Mouse (Mus musculus) liver, adult 2 months (tissue): ENCODE data around the gene Rabggtb. TPM values are rescaled to one million over a fixed set of nuclear protein-coding genes. Genes with fewer than 3 reads are reported as not detected.

ENCODE experiments used
- DNase-seq: peaks from one replicate; pipeline ENCODE4 v3.0.0-alpha.2; 2011; ENCODE audit warnings: low read depth, low spot score; ENCODE audit errors: extremely low read depth
- H3K27ac ChIP-seq: fragments of 200-500 bp; replicated peaks from 2 replicates; pipeline ENCODE4 v1.5.1; 2012; ENCODE audit warnings: low read depth, mild to moderate bottlenecking, control low read depth, inconsistent platforms, low read length; ENCODE audit not compliant: insufficient read depth
- H3K27me3 ChIP-seq: fragments of 200-500 bp; 2 replicates; pipeline ENCODE4 v1.6.1; 2012; ENCODE audit warnings: mild to moderate bottlenecking, moderate library complexity, low read length, inconsistent platforms; ENCODE audit not compliant: control insufficient read depth, insufficient read depth
- H3K36me3 ChIP-seq: fragments of 200-500 bp; 2 replicates; pipeline ENCODE4 v1.6.1; 2012; ENCODE audit warnings: low read length, inconsistent platforms; ENCODE audit not compliant: control insufficient read depth, insufficient read depth
- H3K4me1 ChIP-seq: fragments of 200-500 bp; 2 replicates; pipeline ENCODE4 v1.6.1; 2011; ENCODE audit warnings: low read length; ENCODE audit not compliant: control insufficient read depth, insufficient read depth
- H3K4me3 ChIP-seq: fragments of 200-500 bp; 2 replicates; pipeline ENCODE4 v1.5.1; 2011; ENCODE audit warnings: low read depth, mild to moderate bottlenecking, control low read depth, low read length, moderate library complexity; ENCODE audit not compliant: insufficient read depth
- H3K79me2 ChIP-seq: fragments of 200-500 bp; 2 replicates; pipeline ENCODE4 v1.6.1; 2012; ENCODE audit warnings: inconsistent platforms, mild to moderate bottlenecking, low read length, moderate library complexity; ENCODE audit not compliant: control insufficient read depth, insufficient read depth
- H3K9ac ChIP-seq: fragments of 200-500 bp; 2 replicates; pipeline ENCODE4 v1.6.1; 2012; ENCODE audit warnings: low read depth, mild to moderate bottlenecking, control low read depth, inconsistent platforms, low read length
- CTCF ChIP-seq: fragments of 200-500 bp; IDR thresholded peaks from 2 replicates; pipeline ENCODE4 v1.5.1; 2011; ENCODE audit warnings: low read depth, low read length, control low read depth
- POLR2A ChIP-seq: fragments of 200-500 bp; IDR thresholded peaks from 2 replicates; pipeline ENCODE4 v1.6.1; 2011; ENCODE audit warnings: low read length, control low read depth; ENCODE audit not compliant: insufficient read depth; ENCODE audit errors: extremely low read depth
- WGBS: fragments of 180-500 bp; shearing (Covaris S2); methylation state at CpG from one replicate; pipeline ENCODE4 v1.1.7; 2018; 5-methylcytosine and 5-hydroxymethylcytosine counted together
- polyA plus RNA-seq: library from polyadenylated mRNA; depleted of rRNA; stranded (reverse); fragments of >200 nt; gene quantifications from 2 replicates; pipeline ENCODE4 v1.2.3, GENCODE M21; 2012
- total RNA-seq: library from RNA; depleted of rRNA; stranded (reverse); fragments of >200 nt; gene quantifications from 2 replicates; pipeline ENCODE4 v1.2.3, GENCODE M21; 2014

Gene Rabggtb
- total and polyA plus RNA-seq, 2 experiments = 38.6 to 57.8 TPM

DNA sequence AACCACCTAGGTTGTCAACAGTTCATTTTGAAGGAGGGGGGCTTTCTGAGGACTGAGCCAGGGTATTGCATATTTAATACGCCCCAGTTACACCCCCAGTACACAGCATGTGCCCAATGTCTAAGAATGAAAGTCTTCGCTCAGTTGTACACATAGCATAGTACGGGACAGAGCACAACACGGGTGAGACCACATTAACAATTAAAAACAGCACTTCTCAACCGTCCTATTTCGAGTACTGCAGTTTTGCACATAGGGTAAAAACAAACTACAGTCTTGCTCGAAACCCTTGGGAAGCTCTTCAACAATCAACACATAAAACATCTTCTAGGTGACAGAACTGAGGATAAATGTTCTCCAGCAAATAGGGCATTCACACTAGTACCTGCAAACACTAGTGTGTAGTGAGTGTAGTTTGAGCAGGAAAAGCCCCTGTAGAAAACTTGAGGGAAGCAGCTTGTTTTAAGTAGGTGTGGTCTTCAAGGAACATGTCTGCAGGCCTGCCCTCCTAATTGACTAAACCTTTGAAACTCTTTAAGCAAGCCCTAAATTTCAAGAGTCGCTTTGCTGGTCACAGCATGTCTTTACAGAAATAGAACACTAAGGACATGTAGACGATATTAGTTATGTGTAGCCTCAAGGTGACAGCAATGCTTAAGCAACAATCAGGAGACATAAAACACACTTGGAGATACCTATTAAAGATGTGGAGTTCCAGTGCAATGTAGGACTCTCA, 6.5 kb downstream of the Rabggtb start, which contains the start of gene Msh4:
TSS of gene Msh4 (minus strand) at position 3 of the 736 bp plus-strand sequence.
- H3K4me1 ChIP-seq = peaks cover 16% of the 10 kb centered on the region
- no peak within 1 kb of the TSS for H3K9ac ChIP-seq
- no peaks in the 10 kb centered on the region for H3K27me3 ChIP-seq
- peaks cover 57% of the 10 kb centered on the region for H3K36me3 ChIP-seq
- no peak for TF ChIP-seq CTCF
- TF ChIP-seq POLR2A = no peak
- H3K79me2 ChIP-seq = no peaks in the 10 kb centered on the region; the same call in 1 of the 2 replicates
- DNase-seq = no peak
- no peak within 1 kb of the TSS for H3K27ac ChIP-seq
- WGBS = 87% methylated on average over 9 of the region's 9 CpGs
- H3K4me3 ChIP-seq = no peak within 1 kb of the TSS

- peaks cover 9% of the 10 kb centered on the region for H3K4me1 ChIP-seq
- no peak overlapping the region for H3K9ac ChIP-seq
- no peak overlapping the region for H3K27ac ChIP-seq
- H3K79me2 ChIP-seq = no peaks in the 10 kb centered on the region; the same call in 1 of the 2 replicates
- no peak for TF ChIP-seq CTCF
- TF ChIP-seq POLR2A = no peak
- 88% methylated on average over 49 of the region's 49 CpGs for WGBS
- H3K36me3 ChIP-seq = peaks cover 50% of the 10 kb centered on the region
- no peak overlapping the region for H3K4me3 ChIP-seq
- peak; percentile 34 for DNase-seq
- no peaks in the 10 kb centered on the region for H3K27me3 ChIP-seq
Measured at GRCm38 (mm10) chr3:153905251-153906135, 7.3 kb downstream of the Rabggtb start.

- peaks cover 5% of the 10 kb centered on the region for H3K4me1 ChIP-seq
- TF ChIP-seq POLR2A (no peak), CTCF (peak; percentile 84)
- DNase-seq = peak; percentile 66
- no peak overlapping the region for H3K9ac ChIP-seq
- H3K36me3 ChIP-seq = peaks cover 41% of the 10 kb centered on the region
- no peaks in the 10 kb centered on the region; the same call in 1 of the 2 replicates for H3K79me2 ChIP-seq
- no peaks in the 10 kb centered on the region for H3K27me3 ChIP-seq
- WGBS = 46% methylated on average over 6 of the region's 6 CpGs
- no peak overlapping the region for H3K27ac ChIP-seq
- H3K4me3 ChIP-seq = no peak overlapping the region
Measured at GRCm38 (mm10) chr3:153904586-153904985, 8.2 kb downstream of the Rabggtb start.

- Histone ChIP-seq H3K27ac (no peak overlapping the region), H3K4me1 (no peaks in the 10 kb centered on the region; the same call in 1 of the 2 replicates), H3K79me2 (no peaks in the 10 kb centered on the region), H3K27me3 (no peaks in the 10 kb centered on the region), H3K36me3 (peaks cover 23% of the 10 kb centered on the region), H3K9ac (no peak overlapping the region), H3K4me3 (no peak overlapping the region)
- TF ChIP-seq POLR2A (no peak), CTCF (no peak)
- no peak for DNase-seq
- WGBS = 54% methylated on average over 3 of the region's 3 CpGs
Measured at GRCm38 (mm10) chr3:153902595-153902994, 10.2 kb downstream of the Rabggtb start.

DNA sequence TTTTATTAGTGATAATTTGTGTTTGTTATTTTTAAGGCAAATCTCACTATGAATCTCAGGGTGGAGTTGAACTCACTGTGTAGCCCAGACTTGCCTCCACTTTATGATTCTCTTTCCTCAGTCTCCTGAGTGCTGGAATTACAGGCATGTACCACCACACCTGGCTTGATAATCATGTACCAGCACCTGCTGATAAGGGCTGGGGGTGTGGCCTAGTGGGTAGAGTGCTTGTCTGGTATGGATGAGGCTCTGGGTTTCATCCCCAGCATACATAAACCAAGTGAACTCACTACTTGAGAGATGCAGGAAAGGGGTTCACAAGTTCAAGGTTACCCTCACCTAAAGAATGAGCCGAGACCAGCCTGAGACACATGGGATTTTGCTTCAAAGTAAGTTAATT, 10.9 kb downstream of the Rabggtb start:
- no peak overlapping the region for H3K9ac ChIP-seq
- H3K79me2 ChIP-seq = no peaks in the 10 kb centered on the region
- peaks cover 17% of the 10 kb centered on the region for H3K36me3 ChIP-seq
- no peaks in the 10 kb centered on the region for H3K27me3 ChIP-seq
- TF ChIP-seq POLR2A = no peak
- TF ChIP-seq CTCF = no peak
- 73% methylated on average over 1 of the region's 1 CpGs for WGBS
- H3K4me3 ChIP-seq = no peak overlapping the region
- no peaks in the 10 kb centered on the region for H3K4me1 ChIP-seq
- no peak overlapping the region for H3K27ac ChIP-seq
- no peak for DNase-seq

GRCm38 (mm10) chr3:153897216-153897615, 15.6 kb downstream of the Rabggtb start:
- TF ChIP-seq CTCF (no peak), POLR2A (no peak)
- 63% methylated on average over 6 of the region's 6 CpGs for WGBS
- H3K4me1 ChIP-seq = no peaks in the 10 kb centered on the region

More at GRCm38 (mm10) chr3:153897216-153897615, 15.6 kb downstream of the Rabggtb start:
- DNase-seq = no peak
- Histone ChIP-seq H3K79me2 (no peaks in the 10 kb centered on the region), H3K27me3 (no peaks in the 10 kb centered on the region), H3K27ac (no peak overlapping the region), H3K36me3 (no peaks in the 10 kb centered on the region), H3K9ac (no peak overlapping the region), H3K4me3 (no peak overlapping the region)
